Mouse (Mus musculus): ENCODE data around the gene Psen2.
A peak's percentile ranks its signal among the peaks of the same experiment; 100 is the strongest.

DNA sequence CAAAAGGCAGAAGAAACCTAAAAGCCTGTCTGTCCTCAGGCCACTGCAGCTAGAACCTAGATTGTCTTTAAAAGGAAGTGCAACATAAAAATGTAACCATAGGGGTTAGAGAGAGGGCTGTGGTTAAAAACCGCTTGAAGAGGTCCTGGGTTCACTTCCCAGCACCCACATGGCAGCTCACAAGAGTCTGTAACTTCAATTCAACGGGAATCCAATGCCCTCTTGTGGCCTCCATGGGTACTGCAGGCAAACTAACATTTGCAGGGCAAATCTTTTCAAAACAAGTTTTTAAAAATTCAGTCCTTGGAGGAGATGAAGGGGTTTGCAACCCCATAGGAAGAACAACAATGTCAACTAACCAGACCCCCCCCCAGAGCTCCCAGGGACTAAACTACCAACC is 32.7 kb downstream of the Psen2 start:
- peak; percentile 86 for TF ChIP-seq CTCF (IDR thresholded peaks at IDR 0.05; ENCODE audit: low read depth)
- no peak for TF ChIP-seq EP300 (IDR thresholded peaks at IDR 0.05; ENCODE audit: low read depth)
